In genomic region chr6:29206006-29206405, GRCm38 (mm10) we compare ENCODE assay signal across 24 mouse cellular contexts. TPM values are rescaled to one million over a fixed set of nuclear protein-coding genes. Genes with fewer than 3 reads are reported as not detected.
DNase-seq lines count a peak whose midpoint lies in the region; ATAC-seq lines count a peak whose summit lies in the region.
"Had no signal": no experiment of that assay in that cellular context is flagged by ENCODE, and none has a peak within 500 bp of the region (broad histone marks: within the 10 kb centered on the region; RNA-seq: fewer than 3 reads in every experiment).

No protein-coding gene starts in this region.

- WGBS in intestine, embryonic 14.5 days: 92% methylated on average over 10 of the region's 10 CpGs
- 94% methylated on average over 10 of the region's 10 CpGs for WGBS in intestine, embryonic 16.5 days

- H3K27me3 ChIP-seq in intestine, embryonic 14.5 days (replicated peaks; ENCODE audit: control insufficient read depth, insufficient read depth, low read length): no peaks in the 10 kb centered on the region
- no peaks in the 10 kb centered on the region for H3K27me3 ChIP-seq in intestine, embryonic 16.5 days (replicated peaks; ENCODE audit: control insufficient read depth, insufficient read depth, low read length)
- H3K27me3 ChIP-seq: CH12.LX; embryonic facial prominence, embryonic 15.5 days; heart, embryonic 15.5 days; Patski had no signal

- H3K4me1 ChIP-seq in intestine, embryonic 14.5 days (replicated peaks; ENCODE audit: control insufficient read depth, insufficient read depth, low read length): peaks cover 2% of the 10 kb centered on the region; the same call in 1 of the 2 replicates
- H3K4me1 ChIP-seq in intestine, embryonic 16.5 days (ENCODE audit: control insufficient read depth, insufficient read depth, low read length): peaks cover 2% of the 10 kb centered on the region

- H3K4me3 ChIP-seq in intestine, embryonic 14.5 days (ENCODE audit: low read depth, low read length): no peak overlapping the region
- no peak overlapping the region for H3K4me3 ChIP-seq in intestine, embryonic 16.5 days (ENCODE audit: low read length)
- H3K4me3 ChIP-seq: embryonic facial prominence, embryonic 15.5 days; erythroblast, embryonic 14.5 days; heart, embryonic 15.5 days; hindbrain, embryonic 10.5 days had no signal

- ATAC-seq in CD4-positive, CD25-positive, alpha-beta regulatory T cell, adult 4 months: no peak
- ATAC-seq in intestine, embryonic 14.5 days (replicated peaks; ENCODE audit: low FRiP score, low TSS enrichment, low read depth): no peak
- ATAC-seq in intestine, embryonic 16.5 days: no peak
- ATAC-seq: intestine, postnatal 0 days; Patski had no signal

- H3K4me2 ChIP-seq in intestine, embryonic 14.5 days (ENCODE audit: low read length): no peak overlapping the region
- H3K4me2 ChIP-seq in intestine, embryonic 16.5 days (ENCODE audit: low read depth, low read length): no peak overlapping the region
- H3K4me2 ChIP-seq: embryonic facial prominence, embryonic 15.5 days; hindbrain, embryonic 14.5 days had no signal

- no peak overlapping the region for H3K9ac ChIP-seq in intestine, embryonic 14.5 days (ENCODE audit: low read length)
- H3K9ac ChIP-seq in intestine, embryonic 16.5 days (ENCODE audit: low read depth, low read length): no peak overlapping the region
- H3K9ac ChIP-seq: embryonic facial prominence, embryonic 15.5 days; heart, embryonic 15.5 days; hindbrain, embryonic 14.5 days had no signal

- no peak overlapping the region for H3K27ac ChIP-seq in intestine, embryonic 14.5 days (ENCODE audit: low read depth)
- H3K27ac ChIP-seq in intestine, embryonic 16.5 days (ENCODE audit: low read length): no peak overlapping the region
- H3K27ac ChIP-seq: embryonic facial prominence, embryonic 15.5 days; heart, embryonic 15.5 days; hindbrain, embryonic 10.5 days; hindbrain, embryonic 14.5 days had no signal

- peak; percentile 2 for DNase-seq in CD4-positive, CD25-positive, alpha-beta regulatory T cell, adult 2 months (ENCODE audit: low read depth, low spot score)
- DNase-seq in gastrocnemius, postnatal 25 days: peak; percentile 5
- DNase-seq in gastrocnemius, adult 8-10 months (ENCODE audit: low spot score in 2 of 2): no peak
- peak; percentile 38 for DNase-seq in intestine, embryonic 14.5 days (ENCODE audit: low spot score)
- peak; percentile 2 for DNase-seq in urinary bladder, postnatal 25 days (ENCODE audit: low spot score)
- no peak for DNase-seq in urinary bladder, postnatal 10 days (ENCODE audit: low spot score)
- DNase-seq: adrenal gland, postnatal 14 days; B cell, adult 2 months; cerebellum, adult 8-10 months; cerebellum, postnatal 14 days; embryo, embryonic 11 days; heart, postnatal 14 days had no signal

- H3K36me3 ChIP-seq in intestine, embryonic 14.5 days (ENCODE audit: control insufficient read depth, insufficient read depth, low read length): peaks cover 41% of the 10 kb centered on the region
- H3K36me3 ChIP-seq in intestine, embryonic 16.5 days (ENCODE audit: control insufficient read depth, insufficient read depth, low read length): peaks cover 4% of the 10 kb centered on the region; the same call in 1 of the 2 replicates

- H3K9me3 ChIP-seq in intestine, embryonic 14.5 days (ENCODE audit: control insufficient read depth, low read length): no peaks in the 10 kb centered on the region
- H3K9me3 ChIP-seq in intestine, embryonic 16.5 days (ENCODE audit: control insufficient read depth, low read length): no peaks in the 10 kb centered on the region
- H3K9me3 ChIP-seq: embryonic facial prominence, embryonic 15.5 days; heart, embryonic 15.5 days; hindbrain, embryonic 10.5 days had no signal

RNA-seq across cellular contexts. Expression of gene Impdh1, which starts 10.2 kb away (rescaled TPM):
- 10 to 100 TPM; 18.5 to 22.7 TPM for polyA plus RNA-seq in CD4-positive, CD25-positive, alpha-beta regulatory T cell, adult 4 months (2017; shearing (Covaris generic))
- 10 to 100 TPM; 13.6 to 15.5 TPM for total RNA-seq in gastrocnemius, postnatal 25 days (2021)
- total RNA-seq in gastrocnemius, adult 8-10 months (2022): 10 to 100 TPM in 3 of 4 experiments, 1 to 10 TPM in 1; 9.7 to 13.5 (median 10.9) TPM
- polyA plus RNA-seq in intestine, embryonic 14.5 days (2014; fragmentation: Nextera tagmentation; extraction: Ambion mirVana): 47.5 and 48.1 TPM in 2 replicates
- polyA plus RNA-seq in intestine, embryonic 16.5 days (2015; fragmentation: Nextera tagmentation; extraction: Ambion mirVana): 39.7 and 40.1 TPM in 2 replicates

RNA-seq across cellular contexts. Expression of gene Prrt4, which starts 26.6 kb away (rescaled TPM):
- polyA plus RNA-seq in CD4-positive, CD25-positive, alpha-beta regulatory T cell, adult 4 months (2017; shearing (Covaris generic)): under 1 TPM; 0.16 to 0.28 TPM
- 1 to 10 TPM in 1 of 2 experiments, under 1 TPM in 1; 0.97 to 1.1 TPM for total RNA-seq in gastrocnemius, postnatal 25 days (2021)
- under 1 TPM; 0.46 to 0.70 (median 0.53) TPM for total RNA-seq in gastrocnemius, adult 8-10 months (2022)
- polyA plus RNA-seq in intestine, embryonic 14.5 days (2014; fragmentation: Nextera tagmentation; extraction: Ambion mirVana): 0.52 and 0.78 TPM in 2 replicates
- polyA plus RNA-seq in intestine, embryonic 16.5 days (2015; fragmentation: Nextera tagmentation; extraction: Ambion mirVana): 0.23 and 0.27 TPM in 2 replicates
- total RNA-seq: CH12.LX; common myeloid progenitor, adult 5-6 weeks had no signal
- polyA plus RNA-seq: activated CD4-positive, CD25-positive, alpha-beta regulatory T cell, adult 4 months had no signal

RNA-seq across cellular contexts. Expression of gene Rbm28, which starts 41.2 kb away (rescaled TPM):
- 10 to 100 TPM; 60.2 to 62.8 TPM for polyA plus RNA-seq in CD4-positive, CD25-positive, alpha-beta regulatory T cell, adult 4 months (2017; shearing (Covaris generic))
- total RNA-seq in gastrocnemius, postnatal 25 days (2021): 10 to 100 TPM; 13.7 to 14.1 TPM
- total RNA-seq in gastrocnemius, adult 8-10 months (2022): 10 to 100 TPM; 10.7 to 15.9 (median 14.8) TPM
- polyA plus RNA-seq in intestine, embryonic 14.5 days (2014; fragmentation: Nextera tagmentation; extraction: Ambion mirVana): 44.6 and 49.7 TPM in 2 replicates
- polyA plus RNA-seq in intestine, embryonic 16.5 days (2015; fragmentation: Nextera tagmentation; extraction: Ambion mirVana): 23.5 and 25.5 TPM in 2 replicates

Comparison
In these comparisons a context has a peak if more than half of its experiments do, and no peak if none do; other contexts are left out.
1. DNase-seq: peak in CD4-positive, CD25-positive, alpha-beta regulatory T cell, adult 2 months (single experiment), gastrocnemius, postnatal 25 days (single experiment), intestine, embryonic 14.5 days (single experiment) and urinary bladder, postnatal 25 days (single experiment); none in gastrocnemius, adult 8-10 months (0 of 2) and urinary bladder, postnatal 10 days (single experiment).